ENCODE assay signal across 27 mouse cellular contexts in genomic region chr4:152077191-152077590, GRCm38 (mm10). TPM values are rescaled to one million over a fixed set of nuclear protein-coding genes. Genes with fewer than 3 reads are reported as not detected.
"Had no signal": no experiment of that assay in that cellular context is flagged by ENCODE, and none has a peak within 500 bp of the region (broad histone marks: within the 10 kb centered on the region; RNA-seq: fewer than 3 reads in every experiment).

No protein-coding gene starts in this region.

- H3K4me3 ChIP-seq: left cerebral cortex, adult 2 months; limb, embryonic 12.5 days; limb, embryonic 15.5 days; megakaryocyte, embryonic 14.5 days; midbrain, embryonic 10.5 days; midbrain, embryonic 13.5 days; myocyte; neural tube, embryonic 13.5 days; stomach, embryonic 15.5 days had no signal

- H3K27me3 ChIP-seq: limb, embryonic 12.5 days; limb, embryonic 15.5 days; midbrain, embryonic 13.5 days; neural tube, embryonic 13.5 days; stomach, embryonic 15.5 days had no signal

- DNase-seq: kidney, adult 8-10 months; kidney, postnatal 14 days; kidney, postnatal 4 days; layer of hippocampus, adult 9-11 months; layer of hippocampus, postnatal 36 days; liver, postnatal 0 days; lung, embryonic 14.5 days; lung, postnatal 36 days; retina, postnatal 1 day; right cerebral cortex, postnatal 25 days; spleen, adult 18-20 months; thymus, postnatal 36 days had no signal

- H3K27ac ChIP-seq: left cerebral cortex, adult 2 months; limb, embryonic 12.5 days; limb, embryonic 15.5 days; liver, embryonic 14.5 days; midbrain, embryonic 10.5 days; midbrain, embryonic 13.5 days; neural tube, embryonic 13.5 days; stomach, embryonic 15.5 days had no signal

- H3K4me2 ChIP-seq: limb, embryonic 12.5 days; limb, embryonic 15.5 days; liver, embryonic 11.5 days; lung, embryonic 14.5 days; midbrain, embryonic 13.5 days; stomach, embryonic 15.5 days had no signal

- H3K36me3 ChIP-seq: limb, embryonic 12.5 days; limb, embryonic 15.5 days; midbrain, embryonic 10.5 days; midbrain, embryonic 13.5 days; neural tube, embryonic 13.5 days; stomach, embryonic 15.5 days had no signal

- ATAC-seq: liver, postnatal 0 days; lung, postnatal 0 days; midbrain, embryonic 13.5 days; midbrain, embryonic 16.5 days had no signal

- H3K9me3 ChIP-seq: limb, embryonic 12.5 days; limb, embryonic 15.5 days; midbrain, embryonic 10.5 days; midbrain, embryonic 13.5 days; neural tube, embryonic 13.5 days; stomach, embryonic 15.5 days had no signal

- H3K9ac ChIP-seq: limb, embryonic 12.5 days; limb, embryonic 15.5 days; liver, embryonic 14.5 days; liver, postnatal 0 days; lung, embryonic 14.5 days; midbrain, embryonic 13.5 days; neural tube, embryonic 13.5 days; stomach, embryonic 15.5 days had no signal

RNA-seq across cellular contexts. Expression of gene Tnfrsf25, which starts 38.5 kb away (rescaled TPM):
- total RNA-seq: monocyte, adult 5-6 weeks had no signal

RNA-seq across cellular contexts. Expression of gene Tas1r1, which starts 38.8 kb away (rescaled TPM):
- total RNA-seq: monocyte, adult 5-6 weeks; neutrophil, adult 5-6 weeks had no signal
